Mouse (Mus musculus) spleen, adult 18-20 months (tissue): ENCODE data around the gene Kif16b.

Experiments
- DNase-seq, 2 experiments: peaks; one replicate each; pipeline ENCODE4 v3.0.0; 2022; ENCODE audit warnings: mixed read lengths in 2 of 2

Gene Kif16b

GRCm38 (mm10) chr2:142641766-142642165, 259.6 kb downstream of the Kif16b start:
- no peak for DNase-seq

- no peak for DNase-seq
Observed at GRCm38 (mm10) chr2:142635606-142636304, 265.6 kb downstream of the Kif16b start.

- DNase-seq, result no peak
Observed at GRCm38 (mm10) chr2:142633996-142634559, 267.3 kb downstream of the Kif16b start.

GRCm38 (mm10) chr2:142629523-142630312, 271.6 kb downstream of the Kif16b start:
- DNase-seq, result no peak

GRCm38 (mm10) chr2:142625756-142626155, 275.6 kb downstream of the Kif16b start:
- DNase-seq, result no peak

- DNase-seq, result no peak
Observed at GRCm38 (mm10) chr2:142625101-142625500, 276.2 kb downstream of the Kif16b start.

- DNase-seq, result no peak
Observed at GRCm38 (mm10) chr2:142624254-142624653, 277.1 kb downstream of the Kif16b start.

- DNase-seq, result no peak
Observed at GRCm38 (mm10) chr2:142621152-142621551, 280.2 kb downstream of the Kif16b start.

GRCm38 (mm10) chr2:142619926-142620325, 281.4 kb downstream of the Kif16b start:
- DNase-seq, result no peak

GRCm38 (mm10) chr2:142614535-142614934, 286.8 kb downstream of the Kif16b start:
- no peak for DNase-seq

GRCm38 (mm10) chr2:142612359-142612953, 288.9 kb downstream of the Kif16b start:
- DNase-seq, result no peak

- DNase-seq, result peak; percentile 18 to 36
Observed at GRCm38 (mm10) chr2:142611113-142611512, 290.2 kb downstream of the Kif16b start.

GRCm38 (mm10) chr2:142610206-142610605, 291.1 kb downstream of the Kif16b start:
- no peak for DNase-seq

- DNase-seq, result no peak
Observed at GRCm38 (mm10) chr2:142608778-142609177, 292.6 kb downstream of the Kif16b start.

GRCm38 (mm10) chr2:142604762-142605161, 296.6 kb downstream of the Kif16b start:
- DNase-seq, result no peak

GRCm38 (mm10) chr2:142603210-142603609, 298.1 kb downstream of the Kif16b start:
- DNase-seq, result no peak

- DNase-seq, result no peak
Observed at GRCm38 (mm10) chr2:142599235-142599634, 302.1 kb downstream of the Kif16b start.

GRCm38 (mm10) chr2:142596176-142597170, 304.9 kb downstream of the Kif16b start:
- no peak for DNase-seq

GRCm38 (mm10) chr2:142590938-142591337, 310.4 kb downstream of the Kif16b start:
- DNase-seq, result no peak

GRCm38 (mm10) chr2:142590284-142590724, 311.0 kb downstream of the Kif16b start:
- DNase-seq, result no peak

GRCm38 (mm10) chr2:142589403-142590283, 311.7 kb downstream of the Kif16b start:
- DNase-seq, result no peak
